Mouse (Mus musculus): ENCODE measurements around the gene Clic6. TPM values are rescaled to one million over a fixed set of nuclear protein-coding genes. Genes with fewer than 3 reads are reported as not detected.

The Clic6 gene
- polyA plus RNA-seq (2021; fragmentation: Nextera tagmentation), result 0.33 and 0.36 TPM in 2 replicates
- long read RNA-seq, experiment 1, transcript Clic6-201 (6 exons, 3,758 nt), result major isoform, 19 of 22 reads
- long read RNA-seq, experiment 1, partial matches to known transcripts, result 0 of 22 reads
- long read RNA-seq, experiment 1, other reads (novel, unspliced or antisense), result 3 of 22 reads
- long read RNA-seq, experiment 2, partial matches to known transcripts, result 0 of 3 reads
- long read RNA-seq, experiment 2, other reads (novel, unspliced or antisense), result 1 of 3 reads

DNA sequence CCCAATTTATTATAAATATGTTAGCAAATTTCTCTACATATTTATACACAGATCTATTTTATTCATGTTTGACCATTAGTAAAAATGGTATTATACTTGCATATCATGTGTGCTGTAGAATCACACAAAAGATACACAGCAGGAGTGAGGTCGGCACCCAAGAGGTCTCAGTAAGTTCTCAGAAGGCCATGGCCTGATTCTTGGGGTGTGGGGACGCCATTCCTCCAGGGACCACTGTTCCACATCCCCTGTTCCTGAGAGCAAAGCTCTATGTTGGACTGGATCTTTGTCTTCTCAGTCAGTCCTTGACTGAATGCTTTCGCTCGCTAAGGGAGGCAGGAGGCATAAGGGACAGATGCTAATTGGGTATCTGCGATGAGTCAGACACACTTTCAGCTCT lies at the start of gene Clic6:
Gene Clic6 (plus strand): TSS at position 301 of the 400 bp plus-strand sequence.

DNA sequence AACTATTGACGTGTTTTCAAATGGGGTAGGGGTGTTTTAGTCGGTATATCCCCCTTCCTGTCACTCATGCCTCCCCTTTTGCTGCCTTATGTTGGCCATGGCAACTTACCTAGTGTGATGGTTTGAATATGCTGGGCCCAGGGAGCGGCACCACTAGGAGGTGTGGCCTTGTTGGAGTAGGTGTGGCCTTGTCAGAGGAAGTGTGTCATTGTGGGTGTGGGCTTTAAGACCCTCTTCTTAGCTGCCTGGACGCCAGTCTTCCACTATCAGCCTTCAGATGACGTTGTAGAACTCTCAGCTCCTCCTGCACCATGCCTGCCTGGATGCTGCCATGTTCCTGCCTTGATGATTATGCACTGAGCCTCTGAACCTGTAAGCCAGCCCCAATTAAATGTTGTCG lies 14.8 kb upstream of the Clic6 start, which contains the start of gene Rcan1:
Gene Rcan1 (minus strand): TSS at position 162 of the 400 bp plus-strand sequence.

Other genes with a start within 250 kb of the Clic6 start
- 0.10 TPM in 1 of 2 replicates, not detected in the other for gene Kcne2, start 193.3 kb upstream of the Clic6 start, polyA plus RNA-seq (2021; fragmentation: Nextera tagmentation)
- gene Smim11, start 184.4 kb upstream of the Clic6 start, polyA plus RNA-seq (2021; fragmentation: Nextera tagmentation), result 112 and 115 TPM in 2 replicates
- gene Fam243, start 164.3 kb upstream of the Clic6 start, polyA plus RNA-seq (2021; fragmentation: Nextera tagmentation), result not detected in 2 replicates
- not detected in 2 replicates for gene Kcne1, start 126.3 kb upstream of the Clic6 start, polyA plus RNA-seq (2021; fragmentation: Nextera tagmentation)
- 14.9 and 54.6 TPM in 2 replicates for gene Rcan1, start 14.9 kb upstream of the Clic6 start, polyA plus RNA-seq (2021; fragmentation: Nextera tagmentation)